Mouse (Mus musculus) retina, embryonic 14.5 days (tissue): ENCODE measurements at regions not wholly inside any gene's neighbourhood (a gene's known extent, or its start where the extent isn't known, plus 50 kb on each side); places are given as distances from the start of the nearest gene placed in this dataset.

ENCODE experiments used
- DNase-seq: peaks from one replicate; pipeline ENCODE4 v3.0.0-alpha.2; 2015; ENCODE audit warnings: low spot score

DNA sequence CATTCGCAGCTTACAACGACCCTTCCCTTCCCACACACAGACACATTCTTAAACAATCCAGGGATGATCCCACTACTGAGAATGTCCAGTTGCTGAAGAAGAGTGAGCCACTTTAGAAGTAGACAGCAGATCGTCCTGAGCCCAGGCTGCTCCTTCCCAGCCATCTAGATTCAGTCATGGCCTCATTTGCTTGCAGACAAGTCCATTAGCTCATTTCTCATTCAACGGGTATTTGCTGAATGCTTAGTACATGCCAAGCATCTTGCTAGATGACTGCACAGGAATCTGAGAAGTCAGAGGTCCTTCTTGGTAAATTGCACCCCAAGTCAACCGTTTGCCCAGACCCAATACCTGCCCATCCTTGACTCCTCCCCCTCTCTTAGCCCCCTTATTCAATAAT, 57.8 kb downstream of the Ier5 start:
- no peak for DNase-seq

DNA sequence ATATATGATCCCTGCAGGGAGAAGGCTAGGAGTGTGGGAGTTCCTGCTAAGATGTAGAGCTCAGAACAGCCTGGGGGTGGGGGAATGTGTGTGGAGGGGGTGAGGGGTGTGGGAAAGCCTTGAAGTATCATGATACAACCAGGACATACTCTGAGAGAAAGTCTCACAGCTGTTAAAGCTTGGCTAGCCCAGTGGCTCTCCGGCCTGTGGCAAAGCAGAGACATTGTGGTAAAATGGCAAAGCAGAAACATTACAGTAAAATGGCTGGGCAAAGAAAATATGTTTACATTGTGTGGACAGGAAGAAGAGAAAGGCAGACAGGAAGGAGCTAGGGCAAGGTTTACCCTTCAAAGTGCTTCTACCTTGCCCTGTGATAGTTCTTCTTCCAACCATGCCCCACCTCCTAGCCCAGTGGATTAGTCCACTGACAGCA, 58.5 kb downstream of the Ier5 start:
- DNase-seq = no peak

DNA sequence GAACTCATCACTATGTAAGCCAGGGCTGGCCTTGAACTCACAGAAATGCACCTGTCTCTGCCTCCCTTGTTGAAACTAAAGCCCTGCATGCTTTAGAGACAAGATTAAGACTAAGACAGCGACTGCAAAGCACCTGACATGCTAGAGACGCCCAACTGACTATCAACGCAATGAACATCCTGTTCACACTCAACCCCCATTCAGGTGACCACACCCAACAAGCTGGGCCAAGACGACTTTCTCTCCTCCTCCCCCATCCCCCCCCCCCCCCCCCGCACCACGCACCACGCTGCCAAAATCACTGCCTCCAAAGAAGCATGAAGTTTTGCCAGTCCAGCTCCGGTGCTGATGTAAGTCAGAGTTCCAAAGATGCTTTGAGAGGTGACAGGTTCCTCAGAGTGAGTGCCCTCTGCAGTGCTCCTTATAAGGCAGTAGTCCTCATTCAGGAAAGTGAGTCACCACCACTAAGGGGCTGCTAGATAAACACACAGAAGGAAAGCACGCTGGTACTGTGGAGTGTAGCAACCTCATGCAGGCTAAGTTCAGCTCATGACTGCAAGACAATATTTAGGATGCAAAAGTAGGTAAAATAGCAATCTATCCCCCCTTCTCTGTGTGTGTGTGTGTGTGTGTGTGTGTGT, 59.2 kb downstream of the Ier5 start:
- no peak for DNase-seq

- DNase-seq = no peak
These were observed 60.5 kb downstream of the Ier5 start for GRCm38 (mm10) chr1:155038631-155039625.

- DNase-seq = no peak
These were observed 62.0 kb downstream of the Ier5 start for GRCm38 (mm10) chr1:155037479-155037878.

DNA sequence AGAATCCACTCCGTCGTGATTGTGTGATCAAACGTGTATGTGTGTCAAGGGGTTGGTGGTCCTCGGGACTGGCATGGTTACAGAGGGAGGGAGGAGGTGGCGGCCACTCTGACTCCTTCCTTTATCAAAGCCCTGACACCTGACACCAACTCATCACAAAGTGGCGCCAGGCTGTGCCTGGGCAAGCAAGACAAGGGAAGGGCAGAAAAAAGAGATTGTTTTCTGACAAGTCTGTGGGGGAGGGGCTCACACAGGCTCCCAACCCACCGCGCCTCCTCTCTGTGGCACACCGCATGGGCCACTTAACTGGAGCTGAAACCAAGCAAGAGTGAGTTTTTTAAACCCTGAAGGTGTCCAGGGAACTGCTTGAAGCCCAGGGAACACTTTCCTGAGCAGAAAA, 68.5 kb downstream of the Ier5 start:
- no peak for DNase-seq

GRCm38 (mm10) chr1:155029195-155029879, 70.1 kb downstream of the Ier5 start:
- no peak for DNase-seq

GRCm38 (mm10) chr1:155028735-155029134, 70.7 kb downstream of the Ier5 start:
- DNase-seq = no peak

DNA sequence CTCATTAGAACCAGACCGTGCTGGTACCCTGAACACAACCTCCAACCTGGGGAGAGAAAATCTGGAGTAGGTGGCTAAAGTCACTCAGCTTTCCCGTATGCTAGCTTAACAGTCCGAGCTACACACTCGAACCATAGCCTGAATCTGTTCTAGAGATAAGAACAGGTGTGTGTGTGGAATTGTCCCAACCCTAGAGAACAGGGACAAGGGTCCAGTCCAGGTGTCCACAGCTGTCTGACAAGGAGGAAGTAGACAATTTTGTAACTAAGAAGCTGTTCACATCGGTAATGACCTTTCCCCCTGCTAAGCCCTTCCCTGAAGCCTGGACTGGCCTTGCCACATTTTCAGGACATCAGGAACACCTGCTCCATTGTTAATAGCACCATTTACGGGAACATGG, 71.3 kb downstream of the Ier5 start:
- no peak for DNase-seq

- DNase-seq = peak; percentile 58
These were observed 71.9 kb downstream of the Ier5 start for GRCm38 (mm10) chr1:155027583-155027982.

DNA sequence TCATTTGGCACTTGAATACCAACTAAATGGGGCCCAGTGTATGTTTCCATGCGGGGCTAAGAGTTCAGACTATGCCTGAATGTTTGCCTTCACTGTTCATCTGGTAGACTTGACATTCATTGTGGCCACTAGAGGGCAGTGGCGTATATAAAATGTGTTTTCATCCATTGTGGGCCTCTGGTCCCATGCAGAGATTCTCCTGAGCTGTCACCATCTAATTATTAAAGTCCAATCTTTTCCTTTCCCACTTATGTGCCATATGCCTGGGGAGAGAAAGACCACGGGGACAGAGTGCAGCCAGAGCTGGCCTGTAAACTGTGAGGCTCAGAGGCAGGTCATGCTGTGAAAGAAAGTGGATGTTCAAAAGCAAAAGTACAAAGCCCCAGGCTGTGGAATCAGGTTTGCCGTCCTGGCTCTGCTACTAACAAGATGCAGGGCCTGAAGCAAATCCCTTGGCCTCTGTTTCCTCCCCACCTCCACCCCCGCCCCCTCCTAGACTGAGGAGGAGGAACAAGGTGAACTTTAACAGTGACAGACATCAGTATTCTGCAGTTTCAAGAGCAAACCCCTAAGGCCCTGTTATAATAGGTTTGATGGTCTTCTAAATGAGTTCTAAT, 73.5 kb downstream of the Ier5 start:
- DNase-seq = peak; percentile 95

DNA sequence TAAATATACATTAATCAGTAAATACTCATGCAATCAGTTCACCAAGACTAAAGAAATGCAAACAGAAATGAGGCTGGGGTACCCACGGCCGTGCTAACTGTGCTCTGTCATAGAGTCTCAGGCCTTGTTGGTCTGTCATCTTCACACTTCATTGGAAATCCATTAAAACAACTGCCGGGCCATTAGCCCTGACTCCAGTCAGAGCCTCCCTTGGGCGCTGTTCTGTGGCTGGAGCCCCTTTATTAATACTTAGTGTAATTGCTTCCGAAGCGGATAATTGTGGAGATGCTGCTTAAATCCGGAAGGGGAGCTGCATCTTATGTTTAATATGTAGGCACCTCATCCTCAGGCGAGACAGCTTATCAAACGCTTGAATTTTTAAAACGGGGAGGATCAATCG, 76.1 kb downstream of the Ier5 start:
- peak; percentile 60 for DNase-seq

DNA sequence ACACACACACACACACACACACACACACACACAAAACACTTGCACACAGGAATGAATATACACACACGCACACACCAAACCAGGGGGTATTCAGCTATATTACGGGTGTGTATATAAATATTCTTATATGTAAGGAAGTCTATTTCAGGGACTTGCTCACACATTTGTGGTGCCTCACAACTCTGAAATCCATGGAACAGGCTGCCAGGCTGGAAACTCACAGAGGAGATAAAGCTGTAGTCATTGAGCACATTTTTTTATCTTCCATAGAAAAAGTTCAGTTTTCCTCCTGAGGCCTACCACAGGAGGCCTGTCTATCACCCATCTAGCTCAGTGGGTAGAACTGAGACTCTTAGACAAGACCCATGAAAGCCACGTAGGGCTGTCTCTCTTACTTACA, 83.8 kb downstream of the Ier5 start:
- DNase-seq = no peak

- no peak for DNase-seq
These were observed 84.5 kb downstream of the Ier5 start for GRCm38 (mm10) chr1:155014944-155015343.

DNA sequence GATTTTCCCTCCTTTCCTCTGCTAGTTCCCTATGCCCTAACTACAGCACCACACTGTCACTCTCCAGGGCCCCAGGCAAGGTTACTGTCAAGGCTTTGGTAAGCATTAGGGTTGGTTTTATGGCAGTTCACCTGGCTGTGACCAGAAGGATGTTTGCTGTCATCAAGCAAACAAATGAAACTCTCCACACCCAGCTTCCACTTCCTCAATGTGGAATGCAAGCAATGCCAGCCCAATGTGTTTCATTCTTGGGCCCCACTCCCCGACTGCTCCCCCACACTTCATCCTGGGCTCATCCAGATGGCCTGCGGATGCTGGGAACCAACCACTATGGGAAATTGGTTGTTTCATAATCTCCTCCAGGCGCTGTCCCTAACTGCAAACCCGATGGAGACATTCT, 85.7 kb downstream of the Ier5 start:
- DNase-seq = no peak

- DNase-seq = no peak
These were observed 86.1 kb downstream of the Ier5 start for GRCm38 (mm10) chr1:155013361-155013760.

DNA sequence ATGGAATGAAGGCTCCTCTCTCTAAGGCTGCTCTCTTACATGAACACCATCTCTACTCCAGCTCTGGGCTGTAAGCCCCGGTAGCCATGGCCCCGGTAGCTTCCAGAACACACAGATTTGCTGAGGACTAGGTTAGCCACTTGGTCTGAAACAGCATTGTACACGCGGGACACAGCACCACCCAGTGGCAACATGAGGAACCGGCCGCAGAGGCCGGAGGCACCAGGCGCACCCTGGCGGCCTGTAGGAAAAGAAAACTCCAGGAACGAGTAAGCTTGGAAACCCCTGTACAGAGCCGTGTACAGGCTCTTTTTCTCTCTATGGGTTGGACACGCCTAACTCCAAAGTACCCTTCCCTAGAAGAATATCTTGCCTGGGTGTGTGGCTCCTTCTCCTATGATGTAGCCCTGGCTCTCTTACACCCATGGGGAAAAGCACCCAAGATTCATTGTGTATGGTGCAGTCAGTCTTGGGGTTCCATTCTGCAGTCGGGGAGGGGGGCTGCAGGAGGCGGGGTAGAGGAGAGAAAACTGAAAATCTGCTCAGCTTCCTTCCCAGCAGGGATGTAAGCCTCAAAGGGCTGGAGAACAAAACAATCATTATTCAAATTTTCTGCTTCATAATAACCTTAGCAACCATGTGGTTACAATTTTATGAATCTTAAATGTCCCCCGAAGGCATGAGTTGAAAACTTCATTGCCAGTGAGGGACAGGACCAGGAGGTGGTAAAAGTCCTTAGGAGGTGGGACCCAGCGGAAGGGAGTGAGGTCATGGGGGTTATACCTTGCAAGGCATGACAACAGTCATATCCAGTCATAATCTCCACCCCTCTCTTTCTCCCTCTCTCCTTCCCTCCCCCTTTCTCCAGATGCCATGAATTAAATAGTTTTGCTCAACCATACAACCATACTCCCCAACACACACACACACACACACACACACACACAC, 92.6 kb downstream of the Ier5 start:
- DNase-seq = peak; percentile 94

GRCm38 (mm10) chr1:155006099-155006498, 93.3 kb downstream of the Ier5 start:
- no peak for DNase-seq

DNA sequence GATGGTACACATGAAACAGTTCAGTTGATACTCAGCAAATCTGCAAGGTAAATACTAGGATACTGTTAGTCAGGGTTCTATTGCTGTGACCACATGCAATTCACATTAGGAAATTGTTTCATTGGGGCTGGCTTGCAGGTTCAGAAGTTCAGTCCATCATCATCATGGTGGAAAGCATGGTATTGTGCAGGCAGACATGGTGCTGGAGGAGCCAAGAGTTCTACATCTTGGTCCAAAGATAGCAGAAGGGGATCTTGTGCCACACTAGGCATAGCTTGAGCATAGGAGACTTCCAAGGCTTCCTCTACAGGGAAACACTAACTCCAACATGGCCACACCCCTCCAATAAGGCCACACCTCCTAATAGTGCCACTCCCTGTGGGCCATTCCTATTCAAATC, 99.1 kb downstream of the Ier5 start:
- DNase-seq = no peak

GRCm38 (mm10) chr1:154999501-155000131, 99.8 kb downstream of the Ier5 start:
- no peak for DNase-seq
